Mouse (Mus musculus) ES-E14 (cell line): ENCODE results near the gene Spire2. TPM values are rescaled to one million over a fixed set of nuclear protein-coding genes. Genes with fewer than 3 reads are reported as not detected.

Experiments used
- DNase-seq: peaks from one replicate; pipeline ENCODE4 v3.0.0-alpha.2; 2013; ENCODE audit warnings: low read depth, low spot score
- H3K27ac ChIP-seq: 2 replicates; pipeline ENCODE4 v1.5.1; 2012; ENCODE audit warnings: low read depth, mild to moderate bottlenecking, low read length, moderate library complexity, mixed read lengths; ENCODE audit not compliant: poor library complexity, insufficient read depth, severe bottlenecking
- H3K36me3 ChIP-seq: 2 replicates; pipeline ENCODE4 v1.6.1; 2012; ENCODE audit warnings: mild to moderate bottlenecking, low read length, moderate library complexity, mixed read lengths; ENCODE audit not compliant: control insufficient read depth, poor library complexity, insufficient read depth, severe bottlenecking
- H3K4me1 ChIP-seq, 2 experiments: fragments of 150-350 bp in 1 of 2; sonication (generic) in 1 of 2; 2 replicates each; pipeline ENCODE4 v1.6.1; 2012; ENCODE audit warnings: low read length in 2 of 2, mild to moderate bottlenecking in 1 of 2, mixed read lengths in 1 of 2; ENCODE audit not compliant: control insufficient read depth in 2 of 2, insufficient read depth in 2 of 2, poor library complexity in 1 of 2
- H3K4me3 ChIP-seq, 2 experiments: fragments of 150-350 bp in 1 of 2; sonication (generic) in 1 of 2; 2 replicates each; pipeline ENCODE4 v1.5.1; 2012; ENCODE audit warnings: low read length in 2 of 2, low read depth in 1 of 2, mild to moderate bottlenecking in 1 of 2, mixed read lengths in 1 of 2; ENCODE audit not compliant: insufficient read depth in 1 of 2, poor library complexity in 1 of 2, severe bottlenecking in 1 of 2
- H3K9ac ChIP-seq: 2 replicates; pipeline ENCODE4 v1.6.1; 2012; ENCODE audit warnings: low read depth, mild to moderate bottlenecking, low read length, mixed read lengths; ENCODE audit not compliant: poor library complexity, insufficient read depth, severe bottlenecking
- H3K9me3 ChIP-seq: fragments of 150-350 bp; sonication (generic); 2 replicates; pipeline ENCODE4 v1.6.1; 2012; ENCODE audit warnings: low read depth, mild to moderate bottlenecking, low read length; ENCODE audit not compliant: control insufficient read depth, insufficient read depth
- CHD2 ChIP-seq: IDR thresholded peaks from 2 replicates; pipeline ENCODE4 v1.6.1; 2014; ENCODE audit warnings: mild to moderate bottlenecking, low read depth, low read length, inconsistent platforms
- HCFC1 ChIP-seq: IDR thresholded peaks from 2 replicates; pipeline ENCODE4 v1.6.1; 2012; ENCODE audit warnings: low read length, inconsistent platforms, borderline replicate concordance; ENCODE audit not compliant: insufficient read depth
- MAFK ChIP-seq: IDR thresholded peaks from 2 replicates; pipeline ENCODE4 v1.6.1; 2014; ENCODE audit warnings: mild to moderate bottlenecking, low read depth, low read length, inconsistent platforms; ENCODE audit not compliant: insufficient read depth
- ZC3H11A ChIP-seq: IDR thresholded peaks from 2 replicates; pipeline ENCODE4 v1.6.1; 2012; ENCODE audit warnings: low read depth, mild to moderate bottlenecking, inconsistent platforms, low read length, borderline replicate concordance
- ZNF384 ChIP-seq: IDR thresholded peaks from 2 replicates; pipeline ENCODE4 v1.6.1; 2012; ENCODE audit warnings: low read depth, low read length, inconsistent platforms
- in situ Hi-C, 2 experiments: fragments of 600-800 bp; cut with MboI; formaldehyde crosslinking; loops; one replicate each; pipeline ENCODE4 v1.15.1; 2025; ENCODE audit warnings: low sequenced_read_pairs in 2 of 2, inconsistent platforms in 1 of 2; ENCODE audit not compliant: unreplicated experiment in 2 of 2
- total RNA-seq: library from RNA; depleted of rRNA; stranded (reverse); fragments of 300-350 nt; gene quantifications from 2 replicates; pipeline ENCODE4 v1.2.3, GENCODE M21; 2012

Gene Spire2
- total RNA-seq, 1 experiment, result 8.8 TPM

- no peak overlapping the region for H3K9ac ChIP-seq
- no peak overlapping the region for H3K27ac ChIP-seq
- H3K9me3 ChIP-seq, result no peaks in the 10 kb centered on the region
- no peak for DNase-seq
- TF ChIP-seq CHD2, result no peak
- no peak for TF ChIP-seq ZC3H11A
- TF ChIP-seq ZNF384, result no peak
- H3K4me3 ChIP-seq, result no peak overlapping the region
- peaks cover 22% of the 10 kb centered on the region; the same call in 1 of the 2 replicates for H3K36me3 ChIP-seq
- in situ Hi-C loops, result no loop called here
- H3K4me1 ChIP-seq, result no peaks in the 10 kb centered on the region
Measured at GRCm38 (mm10) chr8:123298301-123298700, 34.2 kb upstream of the Spire2 start.

- H3K9me3 ChIP-seq, result no peaks in the 10 kb centered on the region
- peaks cover 22% of the 10 kb centered on the region for H3K36me3 ChIP-seq
- no peak overlapping the region for H3K27ac ChIP-seq
- no peak overlapping the region for H3K4me3 ChIP-seq
- no peak for DNase-seq
- H3K9ac ChIP-seq, result no peak overlapping the region
- H3K4me1 ChIP-seq, result no peaks in the 10 kb centered on the region
- TF ChIP-seq ZC3H11A (no peak), ZNF384 (no peak), MAFK (no peak), HCFC1 (no peak), CHD2 (no peak)
- in situ Hi-C loops, result no loop called here
Measured at GRCm38 (mm10) chr8:123308738-123309137, 23.8 kb upstream of the Spire2 start.

- DNase-seq, result no peak
- Histone ChIP-seq H3K36me3 (peaks cover 5% of the 10 kb centered on the region; the same call in 1 of the 2 replicates), H3K27ac (no peak overlapping the region), H3K9me3 (no peaks in the 10 kb centered on the region), H3K4me1 (peaks cover 3 to 7% of the 10 kb centered on the region in 2 experiments; a peak in 2 of 4 replicates), H3K9ac (peak overlapping the region; percentile 87), H3K4me3 (peak overlapping the region; percentile 82 to 89)
- no peak for TF ChIP-seq HCFC1
- in situ Hi-C loops, result no loop called here
Measured at GRCm38 (mm10) chr8:123317781-123318466, 14.6 kb upstream of the Spire2 start.

GRCm38 (mm10) chr8:123318467-123318911 lies 14.0 kb upstream of the Spire2 start, which contains the start of gene Fanca:
Gene Fanca (minus strand): TSS chr8:123318576.
- no peak within 1 kb of the TSS; the same call in 1 of the 2 replicates for H3K27ac ChIP-seq

More at GRCm38 (mm10) chr8:123318467-123318911, 14.0 kb upstream of the Spire2 start, which contains the start of gene Fanca:
- H3K36me3 ChIP-seq, result peaks cover 4% of the 10 kb centered on the region; the same call in 1 of the 2 replicates
- H3K9me3 ChIP-seq, result no peaks in the 10 kb centered on the region
- DNase-seq, result peak; percentile 96
- peak within 1 kb of the TSS; percentile 87 for H3K9ac ChIP-seq
- TF ChIP-seq CHD2, result no peak
- TF ChIP-seq ZC3H11A, result no peak
- TF ChIP-seq HCFC1, result no peak
- TF ChIP-seq MAFK, result no peak
- TF ChIP-seq ZNF384, result no peak
- peaks cover 3 to 7% of the 10 kb centered on the region in 2 experiments; a peak in 2 of 4 replicates for H3K4me1 ChIP-seq
- in situ Hi-C loops, result no loop called here
- peak within 1 kb of the TSS; percentile 82 to 89 for H3K4me3 ChIP-seq
